Mouse (Mus musculus): ENCODE data around the gene Gas2l2.

Gene Gas2l2

GRCm38 (mm10) chr11:83429355-83429754, at the start of gene Gas2l2:
Gas2l2 (minus strand) TSS chr11:83429455.
- in situ Hi-C loops (cut with MboI, MseI): loop anchor here (5.0 to 10.0 kb wide), 2 partner anchors 102 to 515 kb away; partner anchors contain the start of gene Unc45b

GRCm38 (mm10) chr11:83473235-83474016, 44.2 kb upstream of the Gas2l2 start:
- in situ Hi-C loops (cut with MboI, MseI): no loop called here

- in situ Hi-C loops (cut with MboI, MseI): no loop called here
Observed at GRCm38 (mm10) chr11:83472324-83473234, 43.3 kb upstream of the Gas2l2 start, which contains the start of gene Taf15. Taf15 (plus strand) TSS chr11:83473086.

- in situ Hi-C loops (cut with MboI, MseI): no loop called here
Observed at GRCm38 (mm10) chr11:83471766-83472165, 42.5 kb upstream of the Gas2l2 start.

- in situ Hi-C loops (cut with MboI, MseI): no loop called here
Observed at GRCm38 (mm10) chr11:83468765-83469164, 39.5 kb upstream of the Gas2l2 start.

- in situ Hi-C loops (cut with MboI, MseI): no loop called here
Observed at GRCm38 (mm10) chr11:83467120-83467652, 37.9 kb upstream of the Gas2l2 start.

GRCm38 (mm10) chr11:83465976-83466375, 36.7 kb upstream of the Gas2l2 start:
- in situ Hi-C loops (cut with MboI, MseI): no loop called here

GRCm38 (mm10) chr11:83462711-83463244, 33.5 kb upstream of the Gas2l2 start, which contains the start of gene Mmp28:
Mmp28 (minus strand) TSS chr11:83463071.
- in situ Hi-C loops (cut with MboI, MseI): no loop called here

- in situ Hi-C loops (cut with MboI, MseI): no loop called here
Observed at GRCm38 (mm10) chr11:83461462-83462027, 32.3 kb upstream of the Gas2l2 start.

GRCm38 (mm10) chr11:83457912-83458601, 28.8 kb upstream of the Gas2l2 start:
- in situ Hi-C loops (cut with MboI, MseI): no loop called here

GRCm38 (mm10) chr11:83457257-83457656, 28.0 kb upstream of the Gas2l2 start:
- in situ Hi-C loops (cut with MboI, MseI): no loop called here

GRCm38 (mm10) chr11:83455608-83456007, 26.4 kb upstream of the Gas2l2 start:
- in situ Hi-C loops (cut with MboI, MseI): no loop called here

GRCm38 (mm10) chr11:83454548-83454947, 25.3 kb upstream of the Gas2l2 start:
- in situ Hi-C loops (cut with MboI, MseI): no loop called here

GRCm38 (mm10) chr11:83451281-83451680, 22.0 kb upstream of the Gas2l2 start:
- in situ Hi-C loops (cut with MboI, MseI): no loop called here

- in situ Hi-C loops (cut with MboI, MseI): no loop called here
Observed at GRCm38 (mm10) chr11:83450550-83450949, 21.3 kb upstream of the Gas2l2 start.

GRCm38 (mm10) chr11:83449298-83449697, 20.0 kb upstream of the Gas2l2 start:
- in situ Hi-C loops (cut with MboI, MseI): no loop called here

GRCm38 (mm10) chr11:83448927-83449236, 19.6 kb upstream of the Gas2l2 start:
- in situ Hi-C loops (cut with MboI, MseI): no loop called here

GRCm38 (mm10) chr11:83448021-83448926, 19.0 kb upstream of the Gas2l2 start:
- in situ Hi-C loops (cut with MboI, MseI): no loop called here

GRCm38 (mm10) chr11:83447612-83448011, 18.4 kb upstream of the Gas2l2 start:
- in situ Hi-C loops (cut with MboI, MseI): no loop called here

- in situ Hi-C loops (cut with MboI, MseI): no loop called here
Observed at GRCm38 (mm10) chr11:83445001-83445400, 15.7 kb upstream of the Gas2l2 start.
